15 mouse cellular contexts compared by ENCODE assay signal in the genomic region with DNA sequence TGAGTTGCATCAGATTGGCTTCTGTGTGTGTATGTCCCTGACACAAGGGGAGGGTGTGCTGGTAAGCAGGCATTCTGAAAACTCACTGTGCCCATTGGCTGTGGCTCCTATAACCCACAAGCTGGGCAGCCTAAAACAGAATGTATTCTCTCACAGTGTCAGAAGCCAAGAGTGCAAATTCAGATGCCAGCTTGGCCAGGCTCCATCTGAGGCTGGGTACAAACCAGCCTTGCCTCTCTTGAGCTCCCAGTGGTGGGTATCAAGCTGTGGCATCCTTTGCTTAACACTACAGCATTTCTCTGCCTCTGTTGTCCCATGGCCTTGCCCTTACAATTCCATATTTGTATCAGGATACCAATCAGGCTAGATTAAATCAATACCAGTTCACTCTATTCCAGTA. TPM values are rescaled to one million over a fixed set of nuclear protein-coding genes. Genes with fewer than 3 reads are reported as not detected.
"Had no signal": no experiment of that assay in that cellular context is flagged by ENCODE, and none has a peak within 500 bp of the region (broad histone marks: within the 10 kb centered on the region; RNA-seq: fewer than 3 reads in every experiment).

No protein-coding gene starts in this region.

- H3K36me3 ChIP-seq: limb, embryonic 10.5 days; liver, embryonic 15.5 days; midbrain, embryonic 13.5 days had no signal

- H3K27me3 ChIP-seq: liver, embryonic 15.5 days had no signal

- H3K4me1 ChIP-seq: liver, embryonic 15.5 days; midbrain, embryonic 13.5 days had no signal

- H3K9ac ChIP-seq: liver, embryonic 15.5 days; midbrain, embryonic 13.5 days had no signal

- H3K27ac ChIP-seq: limb, embryonic 10.5 days; liver, embryonic 15.5 days; midbrain, embryonic 13.5 days had no signal

- H3K4me3 ChIP-seq: limb, embryonic 10.5 days; liver, embryonic 15.5 days; midbrain, embryonic 13.5 days had no signal

- H3K4me2 ChIP-seq: liver, embryonic 11.5 days; liver, embryonic 15.5 days; midbrain, embryonic 13.5 days had no signal

- ATAC-seq: lung, postnatal 0 days; midbrain, embryonic 13.5 days had no signal

- H3K9me3 ChIP-seq: limb, embryonic 10.5 days; liver, embryonic 15.5 days; midbrain, embryonic 13.5 days had no signal

- DNase-seq: kidney, postnatal 10 days; lung, adult 2 months; lung, postnatal 36 days; right cerebral cortex, postnatal 25 days; thymus, postnatal 36 days had no signal

RNA-seq across cellular contexts. Expression of a gene that starts 3.8 kb away (rescaled TPM):
- polyA plus RNA-seq: large intestine, adult 2 months; midbrain, embryonic 13.5 days; small intestine, adult 2 months had no signal

RNA-seq across cellular contexts. Expression of a gene that starts 11.7 kb away (rescaled TPM):
- polyA plus RNA-seq: liver, embryonic 11.5 days; liver, embryonic 15.5 days; lung, postnatal 0 days; midbrain, embryonic 13.5 days; midbrain, postnatal 0 days; neural tube, embryonic 14.5 days; small intestine, adult 2 months; thymus, postnatal 0 days had no signal
